Mouse (Mus musculus): ENCODE measurements around the gene Psmd13. TPM values are rescaled to one million over a fixed set of nuclear protein-coding genes. Genes with fewer than 3 reads are reported as not detected.

Psmd13 gene
- polyA plus RNA-seq, 1 experiment, result 43.0 TPM

GRCm38 (mm10) chr7:140942811-140943210 is 61.0 kb downstream of the Psmd13 start:
- peak overlapping the region; percentile 89; the same call in 1 of the 2 replicates for H3K27ac ChIP-seq (ENCODE audit: insufficient read depth, low read length)
- no peaks in the 10 kb centered on the region for H3K36me3 ChIP-seq (ENCODE audit: control insufficient read depth, insufficient read depth, low read length)
- no peaks in the 10 kb centered on the region for H3K27me3 ChIP-seq (ENCODE audit: control insufficient read depth, insufficient read depth, low read length)
- DNase-seq (ENCODE audit: low read depth in 1 of 2, low spot score in 2 of 2), result no peak
- H3K4me3 ChIP-seq (ENCODE audit: extremely low read depth, insufficient read depth, insufficient read length), result no peak overlapping the region
- 82% methylated on average over 10 of the region's 10 CpGs for WGBS
- peaks cover 22% of the 10 kb centered on the region; the same call in 1 of the 2 replicates for H3K4me1 ChIP-seq (ENCODE audit: control insufficient read depth, insufficient read depth, insufficient read length)
- TF ChIP-seq POLR2A (IDR thresholded peaks at IDR 0.05; ENCODE audit: low read depth, low read length), result no peak
- no peak for TF ChIP-seq CTCF (IDR thresholded peaks at IDR 0.05; ENCODE audit: extremely low read depth, insufficient read depth, insufficient read length, insufficient replicate concordance)

GRCm38 (mm10) chr7:140943356-140943755 is 61.6 kb downstream of the Psmd13 start:
- 77% methylated on average over 4 of the region's 4 CpGs for WGBS
- no peak for DNase-seq (ENCODE audit: low read depth in 1 of 2, low spot score in 2 of 2)
- H3K36me3 ChIP-seq (ENCODE audit: control insufficient read depth, insufficient read depth, low read length), result no peaks in the 10 kb centered on the region
- no peaks in the 10 kb centered on the region for H3K27me3 ChIP-seq (ENCODE audit: control insufficient read depth, insufficient read depth, low read length)
- peaks cover 26% of the 10 kb centered on the region; the same call in 1 of the 2 replicates for H3K4me1 ChIP-seq (ENCODE audit: control insufficient read depth, insufficient read depth, insufficient read length)
- no peak overlapping the region for H3K4me3 ChIP-seq (ENCODE audit: extremely low read depth, insufficient read depth, insufficient read length)
- H3K27ac ChIP-seq (ENCODE audit: insufficient read depth, low read length), result peak overlapping the region; percentile 89; the same call in 1 of the 2 replicates
- TF ChIP-seq POLR2A (IDR thresholded peaks at IDR 0.05; ENCODE audit: low read depth, low read length) (no peak), CTCF (IDR thresholded peaks at IDR 0.05; ENCODE audit: extremely low read depth, insufficient read depth, insufficient read length, insufficient replicate concordance) (no peak)

- peaks cover 26% of the 10 kb centered on the region; the same call in 1 of the 2 replicates for H3K4me1 ChIP-seq (ENCODE audit: control insufficient read depth, insufficient read depth, insufficient read length)
- no peak for DNase-seq (ENCODE audit: low read depth in 1 of 2, low spot score in 2 of 2)
- no peak overlapping the region for H3K27ac ChIP-seq (ENCODE audit: insufficient read depth, low read length)
- WGBS, result 93% methylated on average over 7 of the region's 7 CpGs
- no peak overlapping the region for H3K4me3 ChIP-seq (ENCODE audit: extremely low read depth, insufficient read depth, insufficient read length)
- H3K36me3 ChIP-seq (ENCODE audit: control insufficient read depth, insufficient read depth, low read length), result no peaks in the 10 kb centered on the region
- TF ChIP-seq CTCF (IDR thresholded peaks at IDR 0.05; ENCODE audit: extremely low read depth, insufficient read depth, insufficient read length, insufficient replicate concordance), result no peak
- TF ChIP-seq POLR2A (IDR thresholded peaks at IDR 0.05; ENCODE audit: low read depth, low read length), result no peak
- H3K27me3 ChIP-seq (ENCODE audit: control insufficient read depth, insufficient read depth, low read length), result no peaks in the 10 kb centered on the region
Measured at GRCm38 (mm10) chr7:140944236-140944635, 62.5 kb downstream of the Psmd13 start.

GRCm38 (mm10) chr7:140945247-140945646 is 63.5 kb downstream of the Psmd13 start:
- TF ChIP-seq POLR2A (IDR thresholded peaks at IDR 0.05; ENCODE audit: low read depth, low read length) (no peak), CTCF (IDR thresholded peaks at IDR 0.05; ENCODE audit: extremely low read depth, insufficient read depth, insufficient read length, insufficient replicate concordance) (no peak)

GRCm38 (mm10) chr7:140946311-140946710 is 64.5 kb downstream of the Psmd13 start:
- Histone ChIP-seq H3K4me1 (ENCODE audit: control insufficient read depth, insufficient read depth, insufficient read length) (peaks cover 26% of the 10 kb centered on the region; the same call in 1 of the 2 replicates), H3K4me3 (ENCODE audit: extremely low read depth, insufficient read depth, insufficient read length) (no peak overlapping the region), H3K27ac (ENCODE audit: insufficient read depth, low read length) (peak overlapping the region; percentile 36), H3K36me3 (ENCODE audit: control insufficient read depth, insufficient read depth, low read length) (no peaks in the 10 kb centered on the region), H3K27me3 (ENCODE audit: control insufficient read depth, insufficient read depth, low read length) (no peaks in the 10 kb centered on the region)
- 88% methylated on average over 10 of the region's 10 CpGs for whole genome bisulfite sequencing
- no peak for DNase-seq (ENCODE audit: low read depth in 1 of 2, low spot score in 2 of 2)
- TF ChIP-seq POLR2A (IDR thresholded peaks at IDR 0.05; ENCODE audit: low read depth, low read length) (no peak), CTCF (IDR thresholded peaks at IDR 0.05; ENCODE audit: extremely low read depth, insufficient read depth, insufficient read length, insufficient replicate concordance) (no peak)

More at GRCm38 (mm10) chr7:140945247-140945646, 63.5 kb downstream of the Psmd13 start:
- H3K4me1 ChIP-seq (ENCODE audit: control insufficient read depth, insufficient read depth, insufficient read length), result peaks cover 26% of the 10 kb centered on the region; the same call in 1 of the 2 replicates
- 90% methylated on average over 5 of the region's 5 CpGs for WGBS
- no peak overlapping the region for H3K27ac ChIP-seq (ENCODE audit: insufficient read depth, low read length)
- H3K27me3 ChIP-seq (ENCODE audit: control insufficient read depth, insufficient read depth, low read length), result no peaks in the 10 kb centered on the region
- no peak overlapping the region for H3K4me3 ChIP-seq (ENCODE audit: extremely low read depth, insufficient read depth, insufficient read length)
- DNase-seq (ENCODE audit: low read depth in 1 of 2, low spot score in 2 of 2), result no peak
- no peaks in the 10 kb centered on the region for H3K36me3 ChIP-seq (ENCODE audit: control insufficient read depth, insufficient read depth, low read length)

- TF ChIP-seq CTCF (IDR thresholded peaks at IDR 0.05; ENCODE audit: extremely low read depth, insufficient read depth, insufficient read length, insufficient replicate concordance) (no peak), POLR2A (IDR thresholded peaks at IDR 0.05; ENCODE audit: low read depth, low read length) (no peak)
- peaks cover 23% of the 10 kb centered on the region; the same call in 1 of the 2 replicates for H3K4me1 ChIP-seq (ENCODE audit: control insufficient read depth, insufficient read depth, insufficient read length)
- no peak overlapping the region for H3K4me3 ChIP-seq (ENCODE audit: extremely low read depth, insufficient read depth, insufficient read length)
- no peaks in the 10 kb centered on the region for H3K27me3 ChIP-seq (ENCODE audit: control insufficient read depth, insufficient read depth, low read length)
- peak overlapping the region; percentile 36 for H3K27ac ChIP-seq (ENCODE audit: insufficient read depth, low read length)
- no peaks in the 10 kb centered on the region for H3K36me3 ChIP-seq (ENCODE audit: control insufficient read depth, insufficient read depth, low read length)
- WGBS, result 36% methylated on average over 7 of the region's 7 CpGs
- DNase-seq (ENCODE audit: low read depth in 1 of 2, low spot score in 2 of 2), result peak in 1 of 2 experiments; percentile 38
Measured at GRCm38 (mm10) chr7:140946980-140947379, 65.2 kb downstream of the Psmd13 start.

- Histone ChIP-seq H3K4me1 (ENCODE audit: control insufficient read depth, insufficient read depth, insufficient read length) (peaks cover 18% of the 10 kb centered on the region; the same call in 1 of the 2 replicates), H3K27me3 (ENCODE audit: control insufficient read depth, insufficient read depth, low read length) (no peaks in the 10 kb centered on the region), H3K36me3 (ENCODE audit: control insufficient read depth, insufficient read depth, low read length) (no peaks in the 10 kb centered on the region), H3K4me3 (ENCODE audit: extremely low read depth, insufficient read depth, insufficient read length) (no peak overlapping the region), H3K27ac (ENCODE audit: insufficient read depth, low read length) (peak overlapping the region; percentile 36; the same call in 1 of the 2 replicates)
- TF ChIP-seq POLR2A (IDR thresholded peaks at IDR 0.05; ENCODE audit: low read depth, low read length) (no peak), CTCF (IDR thresholded peaks at IDR 0.05; ENCODE audit: extremely low read depth, insufficient read depth, insufficient read length, insufficient replicate concordance) (no peak)
- 70% methylated on average over 8 of the region's 8 CpGs for WGBS
- DNase-seq (ENCODE audit: low read depth in 1 of 2, low spot score in 2 of 2), result no peak
Measured at GRCm38 (mm10) chr7:140948161-140948560, 66.4 kb downstream of the Psmd13 start.

Other genes starting within 250 kb of the Psmd13 start
- gene Olfr53, start 235.5 kb upstream of the Psmd13 start, polyA plus RNA-seq (2012; rRNA removed), result not detected in 2 replicates
- gene Olfr539, start 222.0 kb upstream of the Psmd13 start, polyA plus RNA-seq (2012; rRNA removed), result not detected in 2 replicates
- not detected in 2 replicates for gene Olfr45, start 200.0 kb upstream of the Psmd13 start, polyA plus RNA-seq (2012; rRNA removed)
- not detected in 2 replicates for gene Olfr541, start 184.7 kb upstream of the Psmd13 start, polyA plus RNA-seq (2012; rRNA removed)
- 0.36 and 1.3 TPM in 2 replicates for gene Cyp2e1, start 118.2 kb upstream of the Psmd13 start, polyA plus RNA-seq (2012; rRNA removed)
- gene Syce1, start 94.1 kb upstream of the Psmd13 start, polyA plus RNA-seq (2012; rRNA removed), result 0.07 and 0.11 TPM in 2 replicates
- not detected in 2 replicates for gene Zfp941, start 59.8 kb upstream of the Psmd13 start, polyA plus RNA-seq (2012; rRNA removed)
- gene Urah, start 47.0 kb upstream of the Psmd13 start, polyA plus RNA-seq (2012; rRNA removed), result 1.1 and 1.5 TPM in 2 replicates
- 0.25 TPM in 1 of 2 replicates, not detected in the other for gene Scgb1c1, start 36.4 kb upstream of the Psmd13 start, polyA plus RNA-seq (2012; rRNA removed)
- gene Odf3, start 34.2 kb upstream of the Psmd13 start, polyA plus RNA-seq (2012; rRNA removed), result not detected in 2 replicates
- gene Gm45785, start 25.6 kb upstream of the Psmd13 start, polyA plus RNA-seq (2012; rRNA removed), result not detected in 2 replicates
- 104 and 117 TPM in 2 replicates for gene Ric8a, start 25.0 kb upstream of the Psmd13 start, polyA plus RNA-seq (2012; rRNA removed)
- 16.9 and 19.0 TPM in 2 replicates for gene Bet1l, start 24.4 kb upstream of the Psmd13 start, polyA plus RNA-seq (2012; rRNA removed)
- 13.3 and 15.0 TPM in 2 replicates for gene Sirt3, start 341 bp downstream of the Psmd13 start, polyA plus RNA-seq (2012; rRNA removed)
- not detected in 2 replicates for gene Cox8b, start 18.5 kb downstream of the Psmd13 start, polyA plus RNA-seq (2012; rRNA removed)
- 0.12 and 0.32 TPM in 2 replicates for gene Nlrp6, start 38.9 kb downstream of the Psmd13 start, polyA plus RNA-seq (2012; rRNA removed)
- gene Pgghg, start 59.4 kb downstream of the Psmd13 start, polyA plus RNA-seq (2012; rRNA removed), result 21.2 and 26.0 TPM in 2 replicates
- gene Ifitm5, start 68.3 kb downstream of the Psmd13 start, polyA plus RNA-seq (2012; rRNA removed), result 1.2 and 1.3 TPM in 2 replicates
- gene Gm45717, start 74.0 kb downstream of the Psmd13 start, polyA plus RNA-seq (2012; rRNA removed), result not detected in 2 replicates
- gene Ifitm2, start 74.0 kb downstream of the Psmd13 start, polyA plus RNA-seq (2012; rRNA removed), result 279 and 436 TPM in 2 replicates
- gene Ifitm1, start 85.3 kb downstream of the Psmd13 start, polyA plus RNA-seq (2012; rRNA removed), result 159 and 265 TPM in 2 replicates
- 177 and 277 TPM in 2 replicates for gene Ifitm3, start 128.8 kb downstream of the Psmd13 start, polyA plus RNA-seq (2012; rRNA removed)
- 25.5 and 45.9 TPM in 2 replicates for gene Ifitm6, start 136.0 kb downstream of the Psmd13 start, polyA plus RNA-seq (2012; rRNA removed)
- gene Gm17387, start 147.2 kb downstream of the Psmd13 start, polyA plus RNA-seq (2012; rRNA removed), result not detected in 2 replicates
- 0.79 and 1.9 TPM in 2 replicates for gene B4galnt4, start 179.1 kb downstream of the Psmd13 start, polyA plus RNA-seq (2012; rRNA removed)
- gene Pkp3, start 196.2 kb downstream of the Psmd13 start, polyA plus RNA-seq (2012; rRNA removed), result 30.1 and 36.7 TPM in 2 replicates
- gene Sigirr, start 218.6 kb downstream of the Psmd13 start, polyA plus RNA-seq (2012; rRNA removed), result 35.8 and 45.5 TPM in 2 replicates
- gene Ano9, start 235.8 kb downstream of the Psmd13 start, polyA plus RNA-seq (2012; rRNA removed), result 0.02 and 0.23 TPM in 2 replicates
- 26.8 and 27.0 TPM in 2 replicates for gene Ptdss2, start 240.4 kb downstream of the Psmd13 start, polyA plus RNA-seq (2012; rRNA removed)